Mouse (Mus musculus) olfactory bulb, adult 2 months (tissue): Measurements from ENCODE around the gene Olfr871. TPM values are rescaled to one million over a fixed set of nuclear protein-coding genes. Genes with fewer than 3 reads are reported as not detected.
"Not testable (repeated sequence)": the region's sequence is repeated elsewhere in the genome, so short reads cannot be mapped to it uniquely, and the experiment has no call there.

Source experiments
- H3K27ac ChIP-seq: fragments of 200-500 bp; 2 replicates; pipeline ENCODE4 v1.5.1; 2012; ENCODE audit warnings: low read depth, low read length; ENCODE audit not compliant: insufficient read depth
- H3K4me1 ChIP-seq: fragments of 200-500 bp; 2 replicates; pipeline ENCODE4 v1.6.1; 2012; ENCODE audit warnings: low read length; ENCODE audit not compliant: control insufficient read depth, insufficient read depth
- H3K4me3 ChIP-seq: fragments of 200-500 bp; 2 replicates; pipeline ENCODE4 v1.5.1; 2012; ENCODE audit warnings: mild to moderate bottlenecking, low read depth, low read length, moderate library complexity; ENCODE audit not compliant: insufficient read depth
- CTCF ChIP-seq: fragments of 200-500 bp; IDR thresholded peaks from 2 replicates; pipeline ENCODE4 v1.5.1; 2012; ENCODE audit warnings: low read depth, mild to moderate bottlenecking, low read length, moderate library complexity; ENCODE audit not compliant: insufficient read depth
- POLR2A ChIP-seq: fragments of 200-500 bp; IDR thresholded peaks from 2 replicates; pipeline ENCODE4 v1.6.1; 2012; ENCODE audit warnings: mild to moderate bottlenecking, low read depth, low read length, moderate library complexity; ENCODE audit not compliant: insufficient read depth
- WGBS: fragments of 180-500 bp; shearing (Covaris S2); methylation state at CpG from one replicate; pipeline ENCODE4 v1.1.7; 2018; 5-methylcytosine and 5-hydroxymethylcytosine counted together
- polyA plus RNA-seq: library from polyadenylated mRNA; stranded (reverse); fragments of >200 nt; gene quantifications from 2 replicates; pipeline ENCODE4 v1.2.4, GENCODE M21; 2012; ENCODE audit warnings: low replicate concordance; ENCODE audit not compliant: missing spikeins, insufficient read depth, insufficient read length

Olfr871 gene
- not detected in 2 replicates for polyA plus RNA-seq

- Histone ChIP-seq H3K27ac (no peak within 1 kb of the TSS), H3K4me1 (no peaks in the 10 kb centered on the region), H3K4me3 (no peak within 1 kb of the TSS)
- TF ChIP-seq CTCF (no peak), POLR2A (no peak)
Measured at GRCm38 (mm10) chr9:20211907-20212306, at the start of gene Olfr871. Olfr871 (plus strand) TSS chr9:20212207.

GRCm38 (mm10) chr9:20173957-20174356 lies 38.0 kb upstream of the Olfr871 start, which contains the start of gene Olfr870:
Olfr870 (minus strand) TSS chr9:20174057.
- Histone ChIP-seq H3K4me1 (no peaks in the 10 kb centered on the region), H3K27ac (no peak within 1 kb of the TSS), H3K4me3 (no peak within 1 kb of the TSS)
- TF ChIP-seq CTCF (no peak), POLR2A (no peak)
- WGBS: 68% methylated on average over 2 of the region's 2 CpGs

GRCm38 (mm10) chr9:20179463-20179862 lies 32.5 kb upstream of the Olfr871 start:
- no peak overlapping the region for H3K27ac ChIP-seq
- H3K4me1 ChIP-seq: no peaks in the 10 kb centered on the region
- H3K4me3 ChIP-seq: no peak overlapping the region
- 68% methylated on average over 5 of the region's 5 CpGs for WGBS
- no peak for TF ChIP-seq POLR2A
- TF ChIP-seq CTCF: no peak

GRCm38 (mm10) chr9:20202131-20202530 lies 9.9 kb upstream of the Olfr871 start:
- H3K4me1 ChIP-seq: no peaks in the 10 kb centered on the region
- H3K4me3 ChIP-seq: no peak overlapping the region
- H3K27ac ChIP-seq: no peak overlapping the region
- 79% methylated on average over 1 of the region's 1 CpGs for WGBS
- TF ChIP-seq CTCF (no peak), POLR2A (no peak)

GRCm38 (mm10) chr9:20203413-20203984 lies 8.5 kb upstream of the Olfr871 start:
- not testable (repeated sequence) for H3K4me3 ChIP-seq, H3K4me1 ChIP-seq, H3K27ac ChIP-seq
- WGBS: 86% methylated on average over 7 of the region's 7 CpGs

- no peak overlapping the region for H3K4me3 ChIP-seq
- TF ChIP-seq POLR2A: no peak
- TF ChIP-seq CTCF: no peak
- no peaks in the 10 kb centered on the region for H3K4me1 ChIP-seq
- 34% methylated on average over 1 of the region's 1 CpGs for WGBS
- H3K27ac ChIP-seq: no peak overlapping the region
Measured at GRCm38 (mm10) chr9:20210812-20211211, 1.2 kb upstream of the Olfr871 start.

GRCm38 (mm10) chr9:20211477-20211876 lies 530 bp upstream of the Olfr871 start:
- H3K4me3 ChIP-seq: no peak overlapping the region
- no peak overlapping the region for H3K27ac ChIP-seq
- H3K4me1 ChIP-seq: no peaks in the 10 kb centered on the region
- 78% methylated on average over 2 of the region's 2 CpGs for WGBS
- TF ChIP-seq POLR2A (no peak), CTCF (no peak)

GRCm38 (mm10) chr9:20236819-20237218 lies 24.8 kb downstream of the Olfr871 start, which contains the start of gene Olfr872:
Olfr872 (plus strand) TSS chr9:20237119.
- TF ChIP-seq POLR2A: no peak
- no peak for TF ChIP-seq CTCF
- Histone ChIP-seq H3K4me1 (no peaks in the 10 kb centered on the region), H3K27ac (no peak within 1 kb of the TSS), H3K4me3 (no peak within 1 kb of the TSS)

- WGBS: 69% methylated on average over 2 of the region's 2 CpGs
- TF ChIP-seq CTCF (no peak), POLR2A (no peak)
Measured at GRCm38 (mm10) chr9:20237378-20237777, 25.4 kb downstream of the Olfr871 start.

More at GRCm38 (mm10) chr9:20237378-20237777, 25.4 kb downstream of the Olfr871 start:
- no peaks in the 10 kb centered on the region for H3K4me1 ChIP-seq
- no peak overlapping the region for H3K27ac ChIP-seq
- H3K4me3 ChIP-seq: no peak overlapping the region

Other genes starting within 250 kb of the Olfr871 start
- not detected in 2 replicates for gene Olfr866, start 184.2 kb upstream of the Olfr871 start, polyA plus RNA-seq
- gene Olfr867, start 154.6 kb upstream of the Olfr871 start, polyA plus RNA-seq: not detected in 2 replicates
- not detected in 2 replicates for gene Olfr868, start 113.6 kb upstream of the Olfr871 start, polyA plus RNA-seq
- not detected in 2 replicates for gene Olfr869, start 83.2 kb upstream of the Olfr871 start, polyA plus RNA-seq
- not detected in 2 replicates for gene Olfr870, start 38.1 kb upstream of the Olfr871 start, polyA plus RNA-seq
- gene Olfr872, start 24.9 kb downstream of the Olfr871 start, polyA plus RNA-seq: not detected in 2 replicates
- not detected in 2 replicates for gene Olfr39, start 70.1 kb downstream of the Olfr871 start, polyA plus RNA-seq
- not detected in 2 replicates for gene Olfr873, start 86.3 kb downstream of the Olfr871 start, polyA plus RNA-seq
- gene Olfr18, start 123.9 kb downstream of the Olfr871 start, polyA plus RNA-seq: not detected in 2 replicates
- gene Zfp560, start 173.0 kb downstream of the Olfr871 start, polyA plus RNA-seq: not detected in 2 replicates
- gene Zfp26, start 248.0 kb downstream of the Olfr871 start, polyA plus RNA-seq: not detected in 2 replicates